Mouse (Mus musculus) bone marrow macrophage, adult 2 months (primary cell): Measurements from ENCODE around the gene Defb29.

Experiments
- CTCF ChIP-seq: IDR thresholded peaks from 2 replicates; pipeline ENCODE4 v1.5.1; 2012; ENCODE audit warnings: low read depth, mild to moderate bottlenecking, low read length, moderate library complexity
- POLR2A ChIP-seq: IDR thresholded peaks from 2 replicates; pipeline ENCODE4 v1.6.1; 2012; ENCODE audit warnings: mild to moderate bottlenecking, low read depth, low read length, borderline replicate concordance

GRCm38 (mm10) chr2:152500863-152501229 lies 39.1 kb downstream of the Defb29 start:
- TF ChIP-seq CTCF (no peak), POLR2A (no peak)
